Mouse (Mus musculus): ENCODE results near the gene Klhdc7b. TPM values are rescaled to one million over a fixed set of nuclear protein-coding genes. Genes with fewer than 3 reads are reported as not detected.

The Klhdc7b gene
- polyA plus RNA-seq, 1 experiment, result not detected

DNA sequence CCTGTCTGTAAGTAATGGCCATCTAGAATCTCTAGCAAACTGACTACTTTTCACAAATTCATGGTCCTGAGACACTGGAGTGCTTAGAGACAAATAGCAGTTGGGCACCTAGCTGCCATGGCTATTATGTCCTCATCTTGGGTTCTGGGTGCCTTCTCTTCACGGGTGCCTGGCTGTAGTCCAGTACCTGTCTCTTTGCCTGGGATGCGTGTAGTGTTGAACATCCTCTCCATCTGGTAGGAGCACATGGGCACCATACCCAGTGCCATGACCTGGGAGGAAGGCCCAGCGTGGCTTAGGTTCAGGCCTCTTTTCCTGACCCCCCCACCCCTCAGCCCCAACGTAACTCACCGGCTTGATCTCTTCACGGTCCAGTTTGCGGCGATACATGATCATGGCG, 37.2 kb downstream of the Klhdc7b start:
- Histone ChIP-seq H3K36me3 (ENCODE audit: control insufficient read depth, insufficient read depth) (peaks cover 12% of the 10 kb centered on the region), H3K4me3 (no peak overlapping the region), H3K79me2 (ENCODE audit: control insufficient read depth, insufficient read depth) (no peaks in the 10 kb centered on the region), H3K27me3 (ENCODE audit: control insufficient read depth, insufficient read depth, insufficient read length) (no peaks in the 10 kb centered on the region), H3K4me2 (ENCODE audit: low read depth) (no peak overlapping the region), H3ac (ENCODE audit: control insufficient read depth, insufficient read length) (no peak overlapping the region)
- TF ChIP-seq CEBPB (IDR thresholded peaks at IDR 0.05; ENCODE audit: insufficient read depth, poor library complexity, severe bottlenecking) (no peak), MYOG (IDR thresholded peaks at IDR 0.05; ENCODE audit: control insufficient read depth in 1 of 3, insufficient read depth in 1 of 3, insufficient read length in 2 of 3, low read depth in 2 of 3) (no peak)

DNA sequence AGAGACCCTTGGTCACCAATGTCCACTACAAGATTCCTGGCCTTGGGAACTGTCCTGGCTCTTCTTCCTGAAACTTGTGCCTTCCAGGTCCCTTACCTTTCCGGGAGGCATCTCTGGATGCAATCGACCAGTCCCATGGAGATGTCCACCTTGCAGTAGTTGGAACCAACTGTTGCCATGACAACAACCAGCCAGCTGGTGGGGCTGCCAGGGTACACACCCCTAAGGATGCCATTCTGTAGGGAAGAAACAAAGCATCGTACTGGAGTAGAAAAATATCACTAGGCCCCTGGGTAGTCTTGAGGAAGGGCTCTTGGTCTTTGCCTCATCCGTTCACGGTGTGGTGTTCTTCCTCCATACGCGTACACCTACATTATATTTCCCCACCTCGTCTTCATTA, 39.9 kb downstream of the Klhdc7b start:
- no peak overlapping the region for H3K4me2 ChIP-seq (ENCODE audit: low read depth)
- no peak overlapping the region for H3K4me3 ChIP-seq
- peaks cover 12% of the 10 kb centered on the region for H3K79me2 ChIP-seq (ENCODE audit: control insufficient read depth, insufficient read depth)
- peaks cover 16% of the 10 kb centered on the region for H3K36me3 ChIP-seq (ENCODE audit: control insufficient read depth, insufficient read depth)
- no peak for TF ChIP-seq REST (IDR thresholded peaks at IDR 0.05; ENCODE audit: insufficient read depth, insufficient read length)
- TF ChIP-seq TCF3 (IDR thresholded peaks at IDR 0.05; ENCODE audit: insufficient read length, low read depth), result no peak
- TF ChIP-seq TCF12 (IDR thresholded peaks at IDR 0.05; ENCODE audit: insufficient read depth, poor library complexity, severe bottlenecking), result no peak
- H3ac ChIP-seq (ENCODE audit: control insufficient read depth, insufficient read length), result no peak overlapping the region
- no peaks in the 10 kb centered on the region for H3K27me3 ChIP-seq (ENCODE audit: control insufficient read depth, insufficient read depth, insufficient read length)

DNA sequence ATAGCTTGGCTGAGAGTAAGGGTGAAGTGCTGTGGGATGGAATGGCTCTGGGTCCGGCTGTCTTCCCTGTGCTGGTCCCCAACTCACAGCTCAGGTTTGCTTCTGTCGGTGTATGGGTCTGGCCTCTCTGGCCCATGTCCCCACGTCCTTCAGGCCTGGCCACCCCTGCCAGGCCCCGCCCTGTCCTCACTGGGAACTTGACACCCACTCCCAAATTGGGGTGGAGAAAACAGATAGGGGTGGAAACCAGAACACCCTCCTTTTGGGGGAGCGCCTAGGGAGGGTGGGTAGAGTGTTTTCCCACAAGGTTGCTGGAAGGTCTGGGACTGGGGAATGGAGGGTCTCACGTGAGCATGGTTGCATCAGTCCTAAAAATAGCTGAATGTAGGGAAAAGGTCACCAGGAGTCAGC, 41.0 kb downstream of the Klhdc7b start, which contains the start of gene Cpt1b:
Gene Cpt1b, minus strand, starts transcription at position 153 of the 411 bp plus-strand sequence.
- TF ChIP-seq USF1 (IDR thresholded peaks at IDR 0.05; ENCODE audit: low read depth), result no peak
- no peak for TF ChIP-seq REST (IDR thresholded peaks at IDR 0.05; ENCODE audit: insufficient read depth, insufficient read length)
- no peak for TF ChIP-seq MAX (IDR thresholded peaks at IDR 0.05; ENCODE audit: low read depth)
- no peak for TF ChIP-seq TCF3 (IDR thresholded peaks at IDR 0.05; ENCODE audit: insufficient read length, low read depth)
- TF ChIP-seq POLR2AphosphoS2 (IDR thresholded peaks at IDR 0.05; ENCODE audit: insufficient read length, low read depth), result peak; percentile 71
- TF ChIP-seq MYOG (IDR thresholded peaks at IDR 0.05; ENCODE audit: control insufficient read depth in 1 of 3, insufficient read depth in 1 of 3, insufficient read length in 2 of 3, low read depth in 2 of 3), result no peak
- no peak for TF ChIP-seq CEBPB (IDR thresholded peaks at IDR 0.05; ENCODE audit: insufficient read depth, poor library complexity, severe bottlenecking)
- TF ChIP-seq POLR2A (IDR thresholded peaks at IDR 0.05; ENCODE audit: insufficient read length, low read depth), result no peak
- no peaks in the 10 kb centered on the region for H3K27me3 ChIP-seq (ENCODE audit: control insufficient read depth, insufficient read depth, insufficient read length)
- H3K4me2 ChIP-seq (ENCODE audit: low read depth), result no peak within 1 kb of the TSS
- no peak within 1 kb of the TSS for H3ac ChIP-seq (ENCODE audit: control insufficient read depth, insufficient read length)
- peaks cover 9% of the 10 kb centered on the region for H3K36me3 ChIP-seq (ENCODE audit: control insufficient read depth, insufficient read depth)
- no peak within 1 kb of the TSS for H3K4me3 ChIP-seq
- H3K79me2 ChIP-seq (ENCODE audit: control insufficient read depth, insufficient read depth), result peaks cover 12% of the 10 kb centered on the region

DNA sequence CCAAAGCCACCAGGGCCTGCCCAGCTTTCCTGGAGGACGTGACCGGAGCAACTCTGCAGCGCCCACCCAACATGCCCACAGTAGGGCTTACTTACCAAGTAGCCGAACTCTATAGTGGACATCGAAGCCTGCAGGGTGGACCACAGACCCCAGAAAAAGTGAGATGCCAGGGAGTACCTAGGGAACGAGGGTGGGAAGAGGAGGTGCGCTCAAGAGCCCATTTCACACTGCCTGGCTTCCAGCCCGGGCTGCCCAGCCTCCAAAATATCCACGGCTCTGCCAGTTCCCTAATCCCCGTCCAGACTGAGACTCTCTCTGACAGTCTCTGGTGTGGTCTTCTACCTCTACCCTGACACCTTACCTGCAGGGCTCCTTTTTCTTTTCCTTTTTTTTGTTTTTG, 42.0 kb downstream of the Klhdc7b start:
- Histone ChIP-seq H3ac (ENCODE audit: control insufficient read depth, insufficient read length) (no peak overlapping the region), H3K79me2 (ENCODE audit: control insufficient read depth, insufficient read depth) (peaks cover 12% of the 10 kb centered on the region), H3K27me3 (ENCODE audit: control insufficient read depth, insufficient read depth, insufficient read length) (no peaks in the 10 kb centered on the region), H3K4me2 (ENCODE audit: low read depth) (no peak overlapping the region), H3K36me3 (ENCODE audit: control insufficient read depth, insufficient read depth) (peaks cover 9% of the 10 kb centered on the region), H3K4me3 (no peak overlapping the region)
- TF ChIP-seq E2F4 (IDR thresholded peaks at IDR 0.05; ENCODE audit: insufficient read depth) (no peak), USF1 (IDR thresholded peaks at IDR 0.05; ENCODE audit: low read depth) (no peak), POLR2AphosphoS2 (IDR thresholded peaks at IDR 0.05; ENCODE audit: insufficient read length, low read depth) (no peak), POLR2A (IDR thresholded peaks at IDR 0.05; ENCODE audit: insufficient read length, low read depth) (no peak), SRF (IDR thresholded peaks at IDR 0.05; ENCODE audit: control insufficient read depth, insufficient read length, low read depth) (no peak), TCF12 (IDR thresholded peaks at IDR 0.05; ENCODE audit: insufficient read depth, poor library complexity, severe bottlenecking) (no peak), MYOG (IDR thresholded peaks at IDR 0.05; ENCODE audit: control insufficient read depth in 1 of 3, insufficient read depth in 1 of 3, insufficient read length in 2 of 3, low read depth in 2 of 3) (no peak), TCF3 (IDR thresholded peaks at IDR 0.05; ENCODE audit: insufficient read length, low read depth) (no peak)

DNA sequence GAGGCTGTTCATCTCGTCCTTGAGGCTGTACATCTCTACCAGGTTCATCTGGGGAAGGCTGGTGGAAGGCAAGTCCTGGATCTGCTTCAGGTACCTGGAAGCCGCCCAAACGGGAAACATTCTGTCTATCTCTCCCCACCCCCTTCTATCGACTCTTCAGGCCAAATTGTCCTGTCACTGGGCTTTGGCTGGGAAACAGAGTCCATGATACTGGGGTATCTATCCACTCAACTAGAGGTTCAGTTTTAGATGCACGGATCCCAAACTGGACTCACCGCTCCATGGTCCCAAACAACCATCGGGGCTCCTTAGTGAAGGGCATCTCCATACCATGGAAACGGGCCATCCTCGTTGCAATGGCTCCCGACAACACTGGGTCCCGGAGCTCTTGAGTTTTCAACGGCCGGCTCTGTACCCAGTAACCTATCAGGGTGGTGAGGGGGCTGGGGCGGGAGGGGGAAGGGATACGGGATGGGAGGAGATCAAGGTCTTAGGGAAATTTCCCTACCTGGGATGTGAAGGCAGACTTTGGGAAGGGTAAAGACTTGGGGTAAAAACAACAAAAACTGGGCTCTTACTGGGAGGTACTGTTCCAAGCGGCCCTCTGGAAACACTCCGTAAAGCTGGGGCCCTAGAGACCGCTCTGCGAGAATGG, 43.5 kb downstream of the Klhdc7b start:
- H3K4me2 ChIP-seq (ENCODE audit: low read depth), result peak overlapping the region; percentile 99
- H3K27me3 ChIP-seq (ENCODE audit: control insufficient read depth, insufficient read depth, insufficient read length), result no peaks in the 10 kb centered on the region
- peak overlapping the region; percentile 89 for H3K4me3 ChIP-seq
- H3ac ChIP-seq (ENCODE audit: control insufficient read depth, insufficient read length), result peak overlapping the region; percentile 2
- TF ChIP-seq E2F4 (IDR thresholded peaks at IDR 0.05; ENCODE audit: insufficient read depth) (no peak), CEBPB (IDR thresholded peaks at IDR 0.05; ENCODE audit: insufficient read depth, poor library complexity, severe bottlenecking) (no peak), TCF3 (IDR thresholded peaks at IDR 0.05; ENCODE audit: insufficient read length, low read depth) (no peak), USF1 (IDR thresholded peaks at IDR 0.05; ENCODE audit: low read depth) (no peak), MYOD1 (IDR thresholded peaks at IDR 0.05; ENCODE audit: control insufficient read depth in 1 of 3, insufficient read length in 2 of 3, low read depth in 2 of 3) (no peak), TCF12 (IDR thresholded peaks at IDR 0.05; ENCODE audit: insufficient read depth, poor library complexity, severe bottlenecking) (no peak), REST (IDR thresholded peaks at IDR 0.05; ENCODE audit: insufficient read depth, insufficient read length) (no peak), MAX (IDR thresholded peaks at IDR 0.05; ENCODE audit: low read depth) (no peak), POLR2AphosphoS2 (IDR thresholded peaks at IDR 0.05; ENCODE audit: insufficient read length, low read depth) (no peak), POLR2A (IDR thresholded peaks at IDR 0.05; ENCODE audit: insufficient read length, low read depth) (no peak), SRF (IDR thresholded peaks at IDR 0.05; ENCODE audit: control insufficient read depth, insufficient read length, low read depth) (no peak), MYOG (IDR thresholded peaks at IDR 0.05; ENCODE audit: control insufficient read depth in 1 of 3, insufficient read depth in 1 of 3, insufficient read length in 2 of 3, low read depth in 2 of 3) (no peak)
- H3K79me2 ChIP-seq (ENCODE audit: control insufficient read depth, insufficient read depth), result peaks cover 12% of the 10 kb centered on the region
- H3K36me3 ChIP-seq (ENCODE audit: control insufficient read depth, insufficient read depth), result peaks cover 9% of the 10 kb centered on the region

Data from myocyte (in vitro differentiated cells).